Mouse (Mus musculus): ENCODE measurements at regions not wholly inside any gene's neighbourhood (a gene's known extent, or its start where the extent isn't known, plus 50 kb on each side); places are given as distances from the start of the nearest gene placed in this dataset.

GRCm38 (mm10) chr6:11796361-11796760, 110.9 kb downstream of the Ndufa4 start:
- H3K9me3 ChIP-seq (replicated peaks): no peaks in the 10 kb centered on the region
- no peaks in the 10 kb centered on the region for H3K4me1 ChIP-seq
- H3K36me3 ChIP-seq: no peaks in the 10 kb centered on the region
- H3K4me3 ChIP-seq: no peak overlapping the region
- no peak for DNase-seq (ENCODE audit: low spot score)
- 82% methylated on average over 3 of the region's 3 CpGs for WGBS
- no peaks in the 10 kb centered on the region for H3K27me3 ChIP-seq (ENCODE audit: low read depth, poor library complexity, severe bottlenecking)
- no peak overlapping the region for H3K27ac ChIP-seq (replicated peaks)

GRCm38 (mm10) chr6:11793366-11793765, 113.9 kb downstream of the Ndufa4 start:
- Histone ChIP-seq H3K9me3 (replicated peaks) (no peaks in the 10 kb centered on the region), H3K27ac (replicated peaks) (0 out of 2 replicates have a peak overlapping the region, but pooled peaks have one; percentile 5), H3K4me3 (no peak overlapping the region), H3K36me3 (no peaks in the 10 kb centered on the region), H3K27me3 (ENCODE audit: low read depth, poor library complexity, severe bottlenecking) (no peaks in the 10 kb centered on the region), H3K4me1 (no peaks in the 10 kb centered on the region)
- peak; percentile 36 for DNase-seq (ENCODE audit: low spot score)
- 31% methylated on average over 8 of the region's 8 CpGs for WGBS

- Histone ChIP-seq H3K9me3 (replicated peaks) (no peaks in the 10 kb centered on the region), H3K4me3 (no peak overlapping the region), H3K4me1 (no peaks in the 10 kb centered on the region), H3K27ac (replicated peaks) (no peak overlapping the region), H3K36me3 (no peaks in the 10 kb centered on the region), H3K27me3 (ENCODE audit: low read depth, poor library complexity, severe bottlenecking) (no peaks in the 10 kb centered on the region)
- WGBS: 96% methylated on average over 3 of the region's 3 CpGs
- DNase-seq (ENCODE audit: low spot score): no peak
Observed at GRCm38 (mm10) chr6:11792186-11792585, 115.1 kb downstream of the Ndufa4 start.

GRCm38 (mm10) chr6:11791056-11791455, 116.2 kb downstream of the Ndufa4 start:
- Histone ChIP-seq H3K36me3 (no peaks in the 10 kb centered on the region), H3K9me3 (replicated peaks) (no peaks in the 10 kb centered on the region), H3K4me3 (no peak overlapping the region), H3K4me1 (no peaks in the 10 kb centered on the region), H3K27me3 (ENCODE audit: low read depth, poor library complexity, severe bottlenecking) (no peaks in the 10 kb centered on the region), H3K27ac (replicated peaks) (no peak overlapping the region)
- WGBS: 71% methylated on average over 3 of the region's 3 CpGs
- no peak for DNase-seq (ENCODE audit: low spot score)

- H3K4me1 ChIP-seq: no peaks in the 10 kb centered on the region
- no peak for DNase-seq (ENCODE audit: low spot score)
- no peaks in the 10 kb centered on the region for H3K36me3 ChIP-seq
- H3K27me3 ChIP-seq (ENCODE audit: low read depth, poor library complexity, severe bottlenecking): no peaks in the 10 kb centered on the region
- no peak overlapping the region for H3K4me3 ChIP-seq
- 87% methylated on average over 3 of the region's 3 CpGs for WGBS
- H3K9me3 ChIP-seq (replicated peaks): no peaks in the 10 kb centered on the region
- H3K27ac ChIP-seq (replicated peaks): no peak overlapping the region
Observed at GRCm38 (mm10) chr6:11773992-11774391, 133.3 kb downstream of the Ndufa4 start.

GRCm38 (mm10) chr6:11762912-11763311, 144.4 kb downstream of the Ndufa4 start:
- Histone ChIP-seq H3K4me1 (no peaks in the 10 kb centered on the region), H3K36me3 (no peaks in the 10 kb centered on the region), H3K27me3 (ENCODE audit: low read depth, poor library complexity, severe bottlenecking) (no peaks in the 10 kb centered on the region), H3K4me3 (no peak overlapping the region), H3K9me3 (replicated peaks) (no peaks in the 10 kb centered on the region), H3K27ac (replicated peaks) (no peak overlapping the region)
- DNase-seq (ENCODE audit: low spot score): no peak

GRCm38 (mm10) chr6:11737667-11738066, 169.6 kb downstream of the Ndufa4 start:
- no peak overlapping the region for H3K27ac ChIP-seq (replicated peaks)
- H3K9me3 ChIP-seq (replicated peaks): no peaks in the 10 kb centered on the region
- no peaks in the 10 kb centered on the region for H3K4me1 ChIP-seq
- no peaks in the 10 kb centered on the region for H3K27me3 ChIP-seq (ENCODE audit: low read depth, poor library complexity, severe bottlenecking)
- no peaks in the 10 kb centered on the region for H3K36me3 ChIP-seq
- DNase-seq (ENCODE audit: low spot score): no peak
- WGBS: 88% methylated on average over 4 of the region's 4 CpGs
- H3K4me3 ChIP-seq: no peak overlapping the region

- Histone ChIP-seq H3K36me3 (no peaks in the 10 kb centered on the region), H3K27me3 (ENCODE audit: low read depth, poor library complexity, severe bottlenecking) (no peaks in the 10 kb centered on the region), H3K4me3 (no peak overlapping the region), H3K27ac (replicated peaks) (no peak overlapping the region), H3K9me3 (replicated peaks) (no peaks in the 10 kb centered on the region), H3K4me1 (no peaks in the 10 kb centered on the region)
- DNase-seq (ENCODE audit: low spot score): no peak
Observed at GRCm38 (mm10) chr6:11731126-11731525, 176.2 kb downstream of the Ndufa4 start.

- Histone ChIP-seq H3K9me3 (replicated peaks) (no peaks in the 10 kb centered on the region), H3K27ac (replicated peaks) (no peak overlapping the region), H3K4me3 (no peak overlapping the region), H3K4me1 (no peaks in the 10 kb centered on the region), H3K27me3 (ENCODE audit: low read depth, poor library complexity, severe bottlenecking) (no peaks in the 10 kb centered on the region), H3K36me3 (no peaks in the 10 kb centered on the region)
- no peak for DNase-seq (ENCODE audit: low spot score)
- 78% methylated on average over 2 of the region's 2 CpGs for WGBS
Observed at GRCm38 (mm10) chr6:11730667-11731066, 176.6 kb downstream of the Ndufa4 start.

- 91% methylated on average over 1 of the region's 1 CpGs for WGBS
- no peaks in the 10 kb centered on the region for H3K4me1 ChIP-seq
- H3K4me3 ChIP-seq: no peak overlapping the region
- H3K9me3 ChIP-seq (replicated peaks): no peaks in the 10 kb centered on the region
- H3K27me3 ChIP-seq (ENCODE audit: low read depth, poor library complexity, severe bottlenecking): no peaks in the 10 kb centered on the region
- DNase-seq (ENCODE audit: low spot score): no peak
- H3K27ac ChIP-seq (replicated peaks): no peak overlapping the region
- no peaks in the 10 kb centered on the region for H3K36me3 ChIP-seq
Observed at GRCm38 (mm10) chr6:11727806-11728205, 179.5 kb downstream of the Ndufa4 start.

- H3K9me3 ChIP-seq (replicated peaks): no peaks in the 10 kb centered on the region
Observed at GRCm38 (mm10) chr6:11727370-11727769, 179.9 kb downstream of the Ndufa4 start.

GRCm38 (mm10) chr6:11723519-11723918, 183.8 kb downstream of the Ndufa4 start:
- no peaks in the 10 kb centered on the region for H3K9me3 ChIP-seq (replicated peaks)
- no peak overlapping the region for H3K4me3 ChIP-seq
- no peak for DNase-seq (ENCODE audit: low spot score)
- WGBS: 85% methylated on average over 2 of the region's 2 CpGs
- H3K27me3 ChIP-seq (ENCODE audit: low read depth, poor library complexity, severe bottlenecking): no peaks in the 10 kb centered on the region
- no peaks in the 10 kb centered on the region for H3K36me3 ChIP-seq
- no peak overlapping the region for H3K27ac ChIP-seq (replicated peaks)
- H3K4me1 ChIP-seq: no peaks in the 10 kb centered on the region

More at GRCm38 (mm10) chr6:11727370-11727769, 179.9 kb downstream of the Ndufa4 start:
- Histone ChIP-seq H3K4me1 (no peaks in the 10 kb centered on the region), H3K36me3 (no peaks in the 10 kb centered on the region), H3K4me3 (no peak overlapping the region), H3K27me3 (ENCODE audit: low read depth, poor library complexity, severe bottlenecking) (no peaks in the 10 kb centered on the region), H3K27ac (replicated peaks) (no peak overlapping the region)
- 89% methylated on average over 5 of the region's 5 CpGs for WGBS
- DNase-seq (ENCODE audit: low spot score): no peak

- WGBS: 90% methylated on average over 4 of the region's 4 CpGs
- DNase-seq (ENCODE audit: low spot score): no peak
- H3K9me3 ChIP-seq (replicated peaks): no peaks in the 10 kb centered on the region
Observed at GRCm38 (mm10) chr6:11720274-11720673, 187.0 kb downstream of the Ndufa4 start.

GRCm38 (mm10) chr6:11710581-11710980, 196.7 kb downstream of the Ndufa4 start:
- H3K9me3 ChIP-seq (replicated peaks): no peaks in the 10 kb centered on the region
- H3K27me3 ChIP-seq (ENCODE audit: low read depth, poor library complexity, severe bottlenecking): no peaks in the 10 kb centered on the region
- no peaks in the 10 kb centered on the region for H3K36me3 ChIP-seq
- H3K27ac ChIP-seq (replicated peaks): no peak overlapping the region
- no peaks in the 10 kb centered on the region for H3K4me1 ChIP-seq
- H3K4me3 ChIP-seq: no peak overlapping the region
- no peak for DNase-seq (ENCODE audit: low spot score)
- WGBS: 92% methylated on average over 2 of the region's 2 CpGs

More at GRCm38 (mm10) chr6:11720274-11720673, 187.0 kb downstream of the Ndufa4 start:
- no peaks in the 10 kb centered on the region for H3K4me1 ChIP-seq
- no peak overlapping the region for H3K4me3 ChIP-seq
- no peaks in the 10 kb centered on the region for H3K36me3 ChIP-seq
- H3K27me3 ChIP-seq (ENCODE audit: low read depth, poor library complexity, severe bottlenecking): no peaks in the 10 kb centered on the region
- H3K27ac ChIP-seq (replicated peaks): no peak overlapping the region

Measured in midbrain, embryonic 10.5 days (tissue).